Mouse (Mus musculus) heart, postnatal 0 days (tissue): ENCODE measurements around the gene Tnn. TPM values are rescaled to one million over a fixed set of nuclear protein-coding genes. Genes with fewer than 3 reads are reported as not detected.
A peak's percentile ranks its signal among the peaks of the same experiment; 100 is the strongest.

ENCODE experiments used
- ATAC-seq: fragments of 200-750 bp; cut with Nextera tagmentation; 2 replicates; pipeline ENCODE4 v1.8.0; 2017; ENCODE audit warnings: low read depth, moderate number of reproducible peaks, moderate library complexity; ENCODE audit not compliant: insufficient read depth
- DNase-seq: peaks from one replicate; pipeline ENCODE4 v3.0.0-alpha.2; 2016; ENCODE audit warnings: low spot score
- H3K27ac ChIP-seq: fragments of 300-500 bp; sonication (generic); 2 replicates; pipeline ENCODE4 v1.5.1; 2014; ENCODE audit warnings: low read depth, mild to moderate bottlenecking
- H3K27me3 ChIP-seq: fragments of 300-500 bp; sonication (generic); 2 replicates; pipeline ENCODE4 v1.6.1; 2014; ENCODE audit warnings: low read length, mixed read lengths; ENCODE audit not compliant: control insufficient read depth, insufficient read depth
- H3K36me3 ChIP-seq: fragments of 300-500 bp; sonication (generic); replicated peaks from 2 replicates; pipeline ENCODE4 v1.6.1; 2014; ENCODE audit warnings: low read length, mixed read lengths; ENCODE audit not compliant: control insufficient read depth, insufficient read depth
- H3K4me1 ChIP-seq: fragments of 300-500 bp; sonication (generic); 2 replicates; pipeline ENCODE4 v1.6.1; 2014; ENCODE audit warnings: antibody characterized with exemption; ENCODE audit not compliant: control insufficient read depth, insufficient read depth
- H3K4me2 ChIP-seq: fragments of 300-500 bp; sonication (generic); 2 replicates; pipeline ENCODE4 v1.6.1; 2014; ENCODE audit warnings: low read depth, mild to moderate bottlenecking, low read length, moderate library complexity
- H3K4me3 ChIP-seq: fragments of 300-500 bp; sonication (generic); 2 replicates; pipeline ENCODE4 v1.5.1; 2014; ENCODE audit warnings: low read depth, low read length
- H3K9ac ChIP-seq: fragments of 300-500 bp; sonication (generic); replicated peaks from 2 replicates; pipeline ENCODE4 v1.6.1; 2014; ENCODE audit warnings: low read depth, low read length, mixed read lengths
- H3K9me3 ChIP-seq: fragments of 300-500 bp; sonication (generic); replicated peaks from 2 replicates; pipeline ENCODE4 v1.6.1; 2016; ENCODE audit warnings: low read length; ENCODE audit not compliant: control insufficient read depth
- CTCF ChIP-seq: IDR thresholded peaks from 2 replicates; pipeline ENCODE4 v1.5.1; 2016; ENCODE audit warnings: antibody characterized with exemption, control low read depth, low read depth
- EP300 ChIP-seq: IDR thresholded peaks from 2 replicates; pipeline ENCODE4 v1.6.1; 2016; ENCODE audit warnings: antibody characterized with exemption, low read depth
- WGBS: fragments of 180-500 bp; shearing (Covaris S2); extraction: QIAGEN DNeasy Blood & Tissue Kit; methylation state at CpG from one replicate; pipeline ENCODE4 v1.1.7; 2014; 5-methylcytosine and 5-hydroxymethylcytosine counted together
- polyA plus RNA-seq: library from polyadenylated mRNA; unstranded; fragments of >200 nt; fragmentation: Nextera tagmentation; extraction: Ambion mirVana; gene quantifications from 2 replicates; pipeline ENCODE4 v1.2.1, GENCODE M21; 2015
- total RNA-seq: library from RNA; depleted of rRNA; stranded (reverse); fragments of >200 nt; gene quantifications from 2 replicates; pipeline ENCODE4 v1.2.3, GENCODE M21; 2014; ENCODE audit warnings: low replicate concordance; rRNA removed

Tnn gene
- total RNA-seq (0.08 and 0.31 TPM in 2 replicates), polyA plus RNA-seq (0.04 TPM in 2 replicates)

DNA sequence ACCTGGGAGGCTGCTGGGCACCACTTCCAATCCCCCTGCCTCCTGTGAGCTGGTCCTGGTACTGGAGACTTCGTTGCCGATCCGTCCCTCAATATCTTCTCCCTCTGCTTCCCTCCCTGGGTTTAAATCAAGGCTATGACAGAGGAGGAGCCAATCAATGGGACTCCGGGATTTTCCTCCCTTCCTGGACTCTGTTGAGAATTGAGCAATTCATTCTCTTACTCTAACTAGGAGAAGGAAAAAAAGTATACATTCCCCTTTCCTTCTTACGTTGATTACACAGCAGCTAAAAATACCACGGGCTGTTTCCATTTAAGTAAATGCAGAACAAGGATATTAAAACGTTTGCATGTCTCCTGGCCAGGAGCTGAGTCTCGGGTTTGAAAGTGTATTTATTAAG is at the start of gene Tnn:
Gene Tnn, minus strand, starts transcription at position 101 of the 400 bp plus-strand sequence.
- no peak within 1 kb of the TSS for H3K9ac ChIP-seq
- no peaks in the 10 kb centered on the region for H3K4me1 ChIP-seq
- no peak within 1 kb of the TSS for H3K4me2 ChIP-seq
- H3K9me3 ChIP-seq = no peaks in the 10 kb centered on the region
- DNase-seq (no peak), ATAC-seq (no peak)
- TF ChIP-seq EP300 (no peak), CTCF (no peak)
- no peaks in the 10 kb centered on the region for H3K27me3 ChIP-seq
- H3K36me3 ChIP-seq = no peaks in the 10 kb centered on the region
- no peak within 1 kb of the TSS for H3K4me3 ChIP-seq
- no peak within 1 kb of the TSS for H3K27ac ChIP-seq
- 45% methylated on average over 8 of the region's 8 CpGs for WGBS

DNA sequence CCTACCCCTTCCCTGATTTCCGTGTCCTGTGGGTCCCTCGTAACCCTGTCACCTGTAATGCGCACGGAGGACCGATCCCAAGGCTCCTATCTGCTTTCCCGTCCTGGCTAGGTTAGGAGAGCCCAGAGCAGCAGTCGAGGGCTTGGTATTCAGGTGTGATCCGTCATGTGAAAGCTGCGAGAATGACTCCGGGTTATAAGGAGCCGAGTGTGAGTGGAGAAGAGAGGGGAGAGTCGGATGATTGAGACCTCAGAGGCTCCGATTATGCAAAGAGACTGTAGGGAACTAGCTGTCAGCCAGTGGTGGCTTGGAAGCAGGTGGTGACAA is 41.9 kb upstream of the Tnn start:
- ATAC-seq = peak; percentile 18
- H3K27ac ChIP-seq = peak overlapping the region; percentile 89
- H3K4me2 ChIP-seq = peak overlapping the region; percentile 79
- 0 out of 2 replicates have a peak, but pooled peaks cover 4% of the 10 kb centered on the region for H3K4me1 ChIP-seq
- peak overlapping the region; percentile 90 for H3K9ac ChIP-seq
- peak overlapping the region; percentile 85 for H3K4me3 ChIP-seq
- H3K27me3 ChIP-seq = no peaks in the 10 kb centered on the region
- peaks cover 27% of the 10 kb centered on the region for H3K36me3 ChIP-seq
- no peak for TF ChIP-seq CTCF
- TF ChIP-seq EP300 = no peak
- WGBS = 0% methylated on average over 13 of the region's 13 CpGs
- DNase-seq = no peak
- H3K9me3 ChIP-seq = no peaks in the 10 kb centered on the region

DNA sequence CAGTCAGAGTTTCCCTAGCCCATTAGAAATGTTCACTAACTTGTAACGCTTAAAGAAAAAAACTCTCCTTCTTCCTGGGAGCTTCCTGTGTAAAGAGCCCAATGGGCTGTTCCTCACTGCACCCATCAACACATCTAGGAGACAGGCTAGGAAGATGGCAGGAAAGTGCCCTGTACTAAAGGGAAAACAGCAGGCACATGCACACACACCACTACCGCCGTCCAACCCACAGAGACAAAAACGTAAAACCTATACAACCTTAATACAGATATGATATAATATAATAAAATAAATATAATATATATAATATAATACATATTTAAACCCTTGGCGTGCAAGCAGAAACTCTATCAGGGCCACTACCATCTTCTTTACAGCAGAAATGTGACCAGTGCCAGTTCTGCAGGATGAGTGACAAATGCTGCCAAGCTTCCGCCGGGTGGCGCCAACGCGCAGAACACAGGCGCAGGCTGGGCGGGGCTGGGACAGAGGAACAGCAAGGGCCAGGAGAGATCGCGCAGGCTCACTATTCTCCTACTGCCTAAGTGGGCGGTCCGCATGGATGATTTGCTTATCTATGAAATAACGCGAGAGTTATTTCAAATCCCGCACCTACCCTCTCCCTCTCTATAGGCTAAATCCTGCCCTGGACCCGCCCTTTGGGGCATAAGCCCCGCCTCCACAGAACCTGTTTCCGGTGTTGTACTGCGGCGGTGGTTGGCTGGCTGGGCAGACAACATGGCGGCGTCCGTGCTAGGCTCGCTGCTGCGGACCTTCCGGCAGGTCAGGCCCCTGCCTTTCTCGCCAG is 41.4 kb upstream of the Tnn start, which contains the start of gene Mrps14:
Gene Mrps14, plus strand, starts transcription at position 687 of the 808 bp plus-strand sequence.
- H3K9me3 ChIP-seq = no peaks in the 10 kb centered on the region
- 0 out of 2 replicates have a peak, but pooled peaks cover 4% of the 10 kb centered on the region for H3K4me1 ChIP-seq
- peak within 1 kb of the TSS; percentile 79 for H3K4me2 ChIP-seq
- peak within 1 kb of the TSS; percentile 89 for H3K27ac ChIP-seq
- ATAC-seq = peak; percentile 99
- H3K27me3 ChIP-seq = no peaks in the 10 kb centered on the region
- peak within 1 kb of the TSS; percentile 90 for H3K9ac ChIP-seq
- H3K4me3 ChIP-seq = peak within 1 kb of the TSS; percentile 85
- peak; percentile 100 for DNase-seq
- TF ChIP-seq EP300 = no peak
- peak; percentile 89 for TF ChIP-seq CTCF
- H3K36me3 ChIP-seq = peaks cover 22% of the 10 kb centered on the region
- 6% methylated on average over 31 of the region's 31 CpGs for WGBS

DNA sequence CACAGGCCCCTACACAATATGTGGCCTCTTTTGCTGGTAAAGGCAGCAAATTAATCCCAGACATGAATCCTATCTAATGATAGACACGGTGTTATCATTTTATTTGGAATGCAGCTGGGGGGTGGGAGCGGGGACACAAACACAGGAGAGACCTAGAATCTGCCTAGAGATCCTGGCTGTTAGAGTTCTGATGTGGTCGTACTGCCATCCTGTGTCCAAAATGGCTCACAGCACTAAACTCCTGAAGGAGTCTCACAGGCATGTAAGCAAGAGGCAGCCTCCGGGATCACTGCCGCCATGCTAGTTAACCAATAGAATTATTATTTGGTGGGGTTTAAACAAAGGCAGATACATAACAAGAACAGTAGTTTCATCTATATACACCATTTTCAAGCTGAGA is 31.1 kb upstream of the Tnn start:
- H3K9me3 ChIP-seq = no peaks in the 10 kb centered on the region
- H3K27me3 ChIP-seq = no peaks in the 10 kb centered on the region
- no peaks in the 10 kb centered on the region for H3K4me1 ChIP-seq
- H3K4me2 ChIP-seq = no peak overlapping the region
- no peak overlapping the region for H3K4me3 ChIP-seq
- no peak overlapping the region for H3K9ac ChIP-seq
- 11% methylated on average over 5 of the region's 5 CpGs for WGBS
- ATAC-seq = no peak
- peak; percentile 46 for DNase-seq
- TF ChIP-seq CTCF (peak; percentile 81), EP300 (no peak)
- no peak overlapping the region for H3K27ac ChIP-seq
- H3K36me3 ChIP-seq = no peaks in the 10 kb centered on the region

DNA sequence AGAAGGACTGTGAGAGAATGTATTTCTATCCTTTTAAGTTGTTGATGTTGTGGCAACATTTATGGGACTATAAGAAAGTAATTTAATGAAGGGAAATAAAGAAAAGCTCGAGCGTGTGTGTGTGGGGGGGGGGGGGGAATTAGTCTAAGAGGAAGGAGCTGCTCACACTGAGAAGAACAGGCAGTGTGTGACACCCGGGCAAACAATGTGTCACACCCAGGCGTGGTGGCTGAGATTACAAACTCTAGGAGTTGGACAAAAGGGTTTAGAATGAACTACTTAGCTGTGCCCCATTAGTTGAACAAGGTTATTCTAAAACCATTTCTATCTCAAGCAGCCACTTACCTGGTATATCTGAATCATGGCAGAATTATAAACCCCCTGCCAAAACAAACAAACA is 27.8 kb upstream of the Tnn start:
- WGBS = 57% methylated on average over 4 of the region's 4 CpGs
- no peak overlapping the region for H3K4me2 ChIP-seq
- no peaks in the 10 kb centered on the region for H3K36me3 ChIP-seq
- DNase-seq = no peak
- no peaks in the 10 kb centered on the region for H3K9me3 ChIP-seq
- no peak for TF ChIP-seq CTCF
- TF ChIP-seq EP300 = no peak
- H3K4me1 ChIP-seq = no peaks in the 10 kb centered on the region
- no peak overlapping the region for H3K4me3 ChIP-seq
- ATAC-seq = no peak
- no peak overlapping the region for H3K9ac ChIP-seq
- H3K27me3 ChIP-seq = no peaks in the 10 kb centered on the region
- no peak overlapping the region for H3K27ac ChIP-seq

DNA sequence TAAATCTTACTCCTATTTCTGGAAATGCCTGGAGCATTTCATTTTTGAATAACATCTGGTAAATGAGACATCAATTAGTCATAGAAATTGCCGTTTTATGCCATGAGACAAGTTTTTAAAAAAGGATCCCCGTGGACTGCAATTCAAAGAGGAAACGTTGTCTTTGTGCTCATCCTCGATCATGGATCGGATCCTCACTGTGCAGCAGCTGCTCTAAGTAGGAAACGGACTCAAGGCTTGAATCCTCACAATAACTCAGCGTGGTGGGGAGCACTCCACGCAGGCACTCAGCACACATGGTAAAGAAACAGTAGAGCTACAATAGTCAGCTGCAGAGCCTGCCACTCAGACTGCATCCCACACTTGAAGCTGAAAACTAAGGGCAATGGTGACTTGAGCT is 23.5 kb upstream of the Tnn start:
- DNase-seq (no peak), ATAC-seq (no peak)
- WGBS = 72% methylated on average over 8 of the region's 8 CpGs
- Histone ChIP-seq H3K4me3 (no peak overlapping the region), H3K36me3 (no peaks in the 10 kb centered on the region), H3K9me3 (no peaks in the 10 kb centered on the region), H3K27me3 (no peaks in the 10 kb centered on the region), H3K9ac (no peak overlapping the region), H3K4me2 (no peak overlapping the region), H3K4me1 (no peaks in the 10 kb centered on the region), H3K27ac (no peak overlapping the region)
- no peak for TF ChIP-seq EP300
- TF ChIP-seq CTCF = no peak
